Mouse (Mus musculus) natural killer cell, adult 2 months (primary cell): ENCODE data around the gene Nt5e.

Experiments used
- DNase-seq, 2 experiments: peaks; one replicate each; pipeline ENCODE4 v3.0.0; 2022; ENCODE audit warnings: low spot score in 2 of 2

Gene Nt5e

GRCm38 (mm10) chr9:88344424-88344823 lies 17.4 kb downstream of the Nt5e start:
- no peak for DNase-seq

DNA sequence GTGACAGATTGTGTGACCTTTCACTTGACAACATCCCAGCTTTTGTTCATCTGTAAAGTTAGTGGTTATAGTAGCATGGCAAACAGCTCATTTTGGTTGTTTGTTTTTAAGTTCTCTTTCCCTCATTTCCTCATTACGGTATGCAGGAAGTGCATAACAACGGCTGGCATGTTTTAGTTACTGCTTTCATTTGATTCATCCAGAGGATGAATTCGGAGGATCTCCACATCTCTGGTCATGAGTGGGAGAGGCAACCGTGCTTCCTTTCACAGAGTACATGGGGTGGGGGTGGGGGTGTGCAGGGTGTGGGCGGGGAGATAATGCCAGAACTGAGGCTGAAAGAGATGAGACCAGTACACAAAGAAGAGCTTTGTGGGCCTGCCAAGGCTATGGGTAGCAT lies 19.9 kb downstream of the Nt5e start:
- DNase-seq = no peak

- DNase-seq = no peak
These were observed 21.6 kb downstream of the Nt5e start for GRCm38 (mm10) chr9:88348623-88349022.

GRCm38 (mm10) chr9:88350317-88350716 lies 23.3 kb downstream of the Nt5e start:
- DNase-seq = no peak

GRCm38 (mm10) chr9:88351163-88351562 lies 24.2 kb downstream of the Nt5e start:
- DNase-seq = no peak

GRCm38 (mm10) chr9:88352741-88353140 lies 25.7 kb downstream of the Nt5e start:
- no peak for DNase-seq

- no peak for DNase-seq
These were observed 26.5 kb downstream of the Nt5e start for GRCm38 (mm10) chr9:88353459-88353858.

GRCm38 (mm10) chr9:88357173-88357572 lies 30.2 kb downstream of the Nt5e start:
- peak; percentile 18 to 48 for DNase-seq

- DNase-seq = no peak
These were observed 32.1 kb downstream of the Nt5e start for GRCm38 (mm10) chr9:88359140-88359539.

DNA sequence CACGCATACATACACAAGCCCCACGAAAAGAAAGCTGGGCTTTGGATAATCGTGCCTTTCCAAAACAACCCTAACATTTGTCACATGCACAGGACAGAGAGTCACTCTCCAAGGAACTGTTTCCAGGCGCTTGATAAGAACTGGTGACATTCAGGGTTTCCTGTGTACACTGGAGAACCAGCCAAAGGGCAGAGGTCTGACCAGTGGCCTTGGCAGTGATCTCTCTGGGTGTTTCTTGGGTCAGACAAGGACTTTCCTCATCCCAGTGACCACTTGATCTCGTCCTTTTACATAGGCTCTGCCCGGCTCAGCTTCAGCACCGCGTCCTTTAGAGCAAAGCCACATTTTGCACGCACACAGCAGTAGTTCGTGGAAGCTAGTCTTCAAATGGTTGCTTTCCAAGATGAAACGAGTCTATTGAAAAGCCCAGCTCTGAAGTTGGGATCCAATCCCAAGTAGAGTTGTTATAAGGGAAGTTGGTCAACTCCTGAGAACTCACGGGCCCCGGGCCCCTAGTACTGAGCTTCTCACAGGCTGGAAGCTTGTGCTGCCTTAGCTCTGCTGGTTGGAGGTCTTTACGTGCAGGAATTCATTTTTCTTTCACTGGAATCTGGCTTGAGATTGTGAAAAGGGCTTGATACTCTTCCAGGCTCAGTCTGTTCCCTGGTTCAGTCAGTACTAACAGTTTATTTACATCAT lies 34.4 kb downstream of the Nt5e start:
- no peak for DNase-seq

DNA sequence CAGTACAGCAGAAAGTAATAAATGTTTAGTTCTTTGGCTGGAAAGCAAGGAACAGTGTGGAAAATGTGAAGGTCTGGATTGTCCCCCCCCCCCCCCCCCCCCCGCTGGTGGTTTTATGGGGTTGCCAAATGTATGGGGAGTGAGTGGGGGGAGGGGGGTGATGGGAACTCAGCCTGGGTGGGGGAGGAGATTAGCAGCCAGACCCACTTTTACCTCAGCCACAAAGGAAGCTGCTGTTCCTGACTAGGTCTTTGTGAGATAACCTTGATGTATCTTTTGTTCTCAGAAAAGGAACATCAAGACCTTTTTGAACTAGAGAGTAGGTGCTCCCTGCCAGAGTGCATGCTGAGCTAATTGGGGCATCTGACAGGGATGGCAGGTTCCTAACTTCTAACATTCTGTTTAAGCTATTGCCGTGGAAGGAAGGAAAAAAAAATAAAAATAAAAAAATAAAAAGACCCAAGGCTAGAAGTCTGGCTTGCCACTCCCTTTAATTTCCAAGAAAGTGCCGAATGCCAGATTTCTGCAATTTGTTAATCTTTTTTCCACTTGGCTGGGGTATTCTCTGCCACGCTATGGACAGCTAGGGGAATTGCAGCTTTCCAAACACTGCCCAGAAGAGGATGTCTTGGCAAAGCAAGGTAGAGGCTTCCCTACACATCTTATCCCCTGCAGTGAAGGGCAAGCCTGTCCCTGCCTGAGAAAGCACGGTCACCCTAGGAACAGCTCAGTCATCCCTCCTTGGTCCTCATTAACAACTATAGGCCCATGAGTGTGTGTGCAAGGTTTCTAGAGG lies 35.3 kb downstream of the Nt5e start:
- no peak for DNase-seq

- no peak for DNase-seq
These were observed 36.1 kb downstream of the Nt5e start for GRCm38 (mm10) chr9:88363102-88363501.

- peak in 1 of 2 experiments; percentile 5 for DNase-seq
These were observed 39.3 kb downstream of the Nt5e start for GRCm38 (mm10) chr9:88366308-88366707.

- no peak for DNase-seq
These were observed 39.8 kb downstream of the Nt5e start for GRCm38 (mm10) chr9:88366819-88367218.

DNA sequence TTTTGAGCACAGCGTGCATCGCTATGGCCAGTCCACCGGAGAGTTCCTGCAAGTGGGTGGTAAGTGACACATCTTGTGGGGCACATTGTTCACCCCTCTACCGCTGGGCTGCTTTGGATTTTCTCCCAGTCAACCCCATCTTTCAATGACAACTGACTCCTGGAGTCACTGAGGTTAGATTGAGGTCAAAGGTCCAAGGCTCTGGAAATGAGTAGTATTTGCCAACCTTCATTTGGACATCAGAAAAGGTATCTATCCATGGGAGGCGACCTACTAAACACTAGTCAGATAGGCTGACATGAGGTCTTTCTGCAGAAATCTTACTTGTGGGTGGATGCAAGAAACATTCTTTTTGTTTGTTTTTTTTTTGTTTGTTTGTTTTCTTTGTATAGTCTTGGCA lies 40.3 kb downstream of the Nt5e start:
- no peak for DNase-seq

DNA sequence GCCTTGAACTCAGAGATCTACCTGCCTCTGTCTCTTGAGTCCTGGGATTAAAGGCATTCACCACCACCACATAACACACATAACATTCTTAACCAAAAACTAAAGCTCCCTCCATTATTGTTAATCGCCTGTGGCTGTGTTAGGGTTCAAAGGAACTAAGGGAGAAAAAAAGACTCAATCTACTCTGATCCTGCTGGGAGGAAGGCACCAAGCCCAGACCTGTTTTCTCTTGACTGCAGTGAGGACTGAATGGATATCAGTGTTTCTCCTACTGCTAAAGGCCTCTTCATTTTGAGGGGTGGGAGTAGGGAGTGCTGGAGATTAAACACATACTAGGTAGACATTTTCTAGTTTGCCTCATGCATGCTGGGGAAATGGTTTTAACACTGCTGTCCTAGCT lies 40.8 kb downstream of the Nt5e start:
- DNase-seq = no peak

DNA sequence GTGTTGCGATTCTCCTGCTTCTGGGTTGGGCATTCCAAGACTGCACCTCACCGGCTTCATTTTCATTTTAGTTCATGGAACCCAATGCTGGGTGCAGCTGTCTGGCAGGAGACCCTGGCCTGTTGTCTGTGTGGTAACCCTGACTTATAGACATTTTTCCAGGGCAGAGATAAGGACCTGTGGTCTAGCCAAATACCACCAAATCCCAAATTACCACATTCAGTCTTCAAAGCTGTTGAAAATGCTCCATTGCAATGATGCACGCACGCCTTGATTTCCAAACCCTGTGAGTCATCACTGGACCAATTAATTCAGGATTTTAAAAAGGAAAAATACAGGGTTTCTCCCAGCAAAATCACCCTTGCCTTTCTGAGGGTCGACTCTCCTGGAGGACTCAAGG lies 41.5 kb downstream of the Nt5e start:
- no peak for DNase-seq

- no peak for DNase-seq
These were observed 42.7 kb downstream of the Nt5e start for GRCm38 (mm10) chr9:88369666-88370065.

DNA sequence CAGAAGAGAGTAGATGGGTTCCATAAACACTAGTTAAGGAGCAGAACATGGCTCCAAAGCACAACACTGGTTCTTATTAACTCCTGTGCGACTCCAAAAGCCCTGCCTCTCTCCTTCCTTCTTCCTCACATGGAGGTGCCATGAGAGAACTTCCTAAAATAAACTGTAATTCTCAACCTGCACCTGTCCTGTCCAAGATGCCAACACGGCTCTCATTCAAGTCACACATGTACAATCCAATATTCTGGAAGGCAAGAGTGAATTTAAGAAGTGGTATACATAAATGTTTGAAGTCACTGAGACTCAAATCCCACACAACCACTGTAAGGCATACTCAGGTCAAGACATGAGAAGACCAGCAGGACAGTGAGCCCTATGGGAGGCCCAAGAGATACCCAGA lies 44.2 kb downstream of the Nt5e start:
- DNase-seq = no peak

GRCm38 (mm10) chr9:88373001-88373400 lies 46.0 kb downstream of the Nt5e start:
- no peak for DNase-seq

DNA sequence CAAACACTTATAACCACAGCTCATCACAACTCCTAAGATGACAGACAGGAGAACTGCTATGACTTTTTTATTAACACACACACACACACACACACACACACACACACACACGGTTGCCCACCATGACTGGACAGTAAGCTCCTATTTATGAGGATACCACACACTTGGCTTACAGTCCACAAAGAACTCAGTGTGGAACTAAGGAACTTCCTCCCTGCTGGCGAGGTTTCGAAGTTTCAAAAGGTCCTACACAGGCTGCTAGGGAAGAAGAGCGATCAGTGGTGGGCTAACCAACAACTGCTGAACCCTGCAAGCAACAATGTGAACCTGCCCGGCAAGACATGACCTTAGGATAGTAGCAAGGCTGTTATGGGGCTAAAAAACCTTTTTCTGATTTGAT lies 50.5 kb downstream of the Nt5e start:
- DNase-seq = no peak

- no peak for DNase-seq
These were observed 52.1 kb downstream of the Nt5e start for GRCm38 (mm10) chr9:88379057-88379456.

DNA sequence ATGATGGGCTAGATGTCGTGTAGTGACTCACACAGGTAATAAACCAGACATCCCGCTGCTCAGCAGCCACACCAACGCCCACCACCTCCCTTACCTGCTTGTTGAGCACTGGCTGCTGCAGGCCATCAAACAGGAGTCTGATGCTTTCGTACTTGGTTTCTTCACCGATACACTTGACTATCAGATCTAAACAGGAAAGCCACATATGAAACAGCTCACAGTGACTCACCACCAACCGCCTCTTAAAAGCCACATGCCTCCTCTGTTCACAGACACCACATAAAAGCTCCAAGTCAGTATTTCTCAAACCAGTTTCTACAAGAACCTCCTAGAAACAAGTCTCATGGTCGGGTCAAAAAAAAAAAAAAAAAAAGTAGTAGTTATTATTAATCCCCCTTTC lies 53.1 kb downstream of the Nt5e start:
- DNase-seq = peak; percentile 58 to 67
